Mouse (Mus musculus) heart, postnatal 36 days (tissue): ENCODE measurements around the gene Habp2. TPM values are rescaled to one million over a fixed set of nuclear protein-coding genes. Genes with fewer than 3 reads are reported as not detected.

ENCODE experiments used
- DNase-seq, 2 experiments: peaks; one replicate each; pipeline ENCODE4 v3.0.0; 2021 to 2022
- intact Hi-C: fragments of 180-260 bp; cut with DNase I; formaldehyde crosslinking; loops from one replicate; pipeline ENCODE4 v1.15.1; 2025
- total RNA-seq, 2 experiments: library from RNA; stranded (reverse); gene quantifications; 2 replicates each; pipeline ENCODE4 v1.2.3; 2021

Gene Habp2
- total RNA-seq, 2 experiments from 2014 or later = not detected

GRCm38 (mm10) chr19:56294654-56295399 lies 7.9 kb downstream of the Habp2 start:
- intact Hi-C loops = loop anchor here (2.0 kb wide), 1 partner anchor 40 kb away; no protein-coding TSS in a partner anchor
- DNase-seq = peak; percentile 69 to 78

DNA sequence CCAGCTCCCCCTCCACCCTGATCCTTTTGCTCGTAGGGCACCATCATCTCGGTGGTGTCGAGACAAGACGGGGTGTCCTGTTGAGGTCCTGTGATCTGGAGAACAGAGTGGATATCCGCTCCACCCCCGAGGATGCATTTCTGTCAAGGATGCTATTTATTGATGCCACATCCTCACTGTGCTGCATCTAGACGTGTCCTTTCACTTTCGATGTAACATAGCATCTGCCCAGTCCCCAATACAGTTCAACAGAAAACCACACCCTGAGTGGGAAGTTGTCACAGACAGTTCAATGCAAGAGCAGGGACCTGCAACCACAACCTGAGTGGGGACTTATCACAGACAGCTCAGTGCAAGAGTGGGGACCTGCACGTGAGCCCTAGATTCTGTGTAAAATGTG lies 9.7 kb downstream of the Habp2 start:
- no peak for DNase-seq
- intact Hi-C loops = no loop called here

- intact Hi-C loops = no loop called here
- no peak for DNase-seq
Measured at GRCm38 (mm10) chr19:56297264-56297663, 10.3 kb downstream of the Habp2 start.

DNA sequence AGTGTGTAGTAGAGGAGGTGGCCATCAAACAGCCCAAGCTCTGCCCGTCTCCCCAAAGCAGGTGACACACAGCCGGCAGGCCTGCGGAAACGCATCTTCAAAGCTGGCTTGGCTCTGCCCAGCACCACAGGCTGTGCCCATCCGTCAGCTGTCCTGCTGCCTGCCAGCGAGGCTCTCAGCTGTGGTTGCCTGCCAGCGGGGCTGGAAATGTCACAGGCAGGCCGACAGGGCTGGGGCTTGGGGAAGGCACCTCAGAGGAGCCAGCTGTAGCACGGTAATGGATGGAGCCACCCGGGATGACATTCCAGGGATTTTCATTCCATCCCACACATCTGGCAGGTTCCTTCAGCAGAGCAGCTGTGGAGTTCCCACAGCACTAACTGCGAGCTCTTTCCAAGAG lies 13.9 kb downstream of the Habp2 start:
- intact Hi-C loops = no loop called here
- peak; percentile 25 to 43 for DNase-seq

DNA sequence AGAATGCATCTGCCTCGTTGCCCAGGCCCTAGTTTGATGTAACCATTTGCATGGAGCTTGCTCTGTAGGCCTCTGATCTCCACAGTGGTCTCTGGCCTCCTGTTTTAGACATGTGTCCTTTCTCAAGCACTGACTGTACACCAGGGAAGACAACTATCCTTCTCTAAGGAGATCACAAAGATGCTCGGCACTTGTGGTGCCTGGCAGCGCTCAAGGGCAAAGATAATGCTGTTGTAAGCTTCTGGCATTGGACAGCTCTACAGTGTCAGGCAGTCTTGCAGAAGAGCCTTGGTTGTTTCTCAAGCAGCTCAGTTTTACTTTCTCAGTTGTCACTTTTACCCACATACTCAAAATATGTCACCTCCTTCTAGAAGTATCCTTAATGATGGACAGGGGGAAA lies 29.6 kb downstream of the Habp2 start:
- intact Hi-C loops = no loop called here
- no peak for DNase-seq

GRCm38 (mm10) chr19:56319219-56319618 lies 32.3 kb downstream of the Habp2 start:
- no peak for DNase-seq
- intact Hi-C loops = no loop called here

GRCm38 (mm10) chr19:56319629-56320028 lies 32.7 kb downstream of the Habp2 start:
- intact Hi-C loops = no loop called here
- DNase-seq = no peak

- DNase-seq = no peak
- intact Hi-C loops = no loop called here
Measured at GRCm38 (mm10) chr19:56320186-56320860, 33.4 kb downstream of the Habp2 start.

GRCm38 (mm10) chr19:56321303-56321920 lies 34.5 kb downstream of the Habp2 start:
- intact Hi-C loops = no loop called here
- no peak for DNase-seq

- intact Hi-C loops = no loop called here
- no peak for DNase-seq
Measured at GRCm38 (mm10) chr19:56325676-56326075, 38.7 kb downstream of the Habp2 start.

GRCm38 (mm10) chr19:56326243-56326855 lies 39.4 kb downstream of the Habp2 start:
- intact Hi-C loops = no loop called here
- no peak for DNase-seq

DNA sequence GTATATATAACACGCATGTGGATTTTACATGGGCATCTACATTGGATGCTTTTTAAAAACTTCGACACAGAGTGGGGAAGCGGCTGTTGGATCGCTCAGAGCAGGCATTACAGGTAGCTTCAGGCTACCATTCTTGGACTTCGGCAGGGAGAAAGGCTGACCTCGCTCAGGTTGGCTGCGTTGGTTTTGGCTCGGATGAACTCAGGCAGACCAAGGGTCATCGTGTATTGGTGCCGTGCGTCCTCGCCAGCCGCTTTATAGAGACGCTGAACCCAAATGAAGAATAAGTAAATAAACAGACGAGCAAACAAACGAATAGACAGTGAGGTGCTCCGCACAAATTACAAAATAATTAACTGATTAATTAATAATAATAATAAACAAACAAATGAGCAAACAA lies 49.4 kb downstream of the Habp2 start:
- DNase-seq = no peak
- intact Hi-C loops = no loop called here

- intact Hi-C loops = no loop called here
- DNase-seq = no peak
Measured at GRCm38 (mm10) chr19:56336826-56337225, 49.9 kb downstream of the Habp2 start.

GRCm38 (mm10) chr19:56342006-56342405 lies 55.1 kb downstream of the Habp2 start:
- intact Hi-C loops = no loop called here
- DNase-seq = peak; percentile 58 to 66

GRCm38 (mm10) chr19:56343869-56344563 lies 57.1 kb downstream of the Habp2 start:
- no peak for DNase-seq
- intact Hi-C loops = no loop called here

GRCm38 (mm10) chr19:56346016-56346415 lies 59.1 kb downstream of the Habp2 start:
- no peak for DNase-seq
- intact Hi-C loops = no loop called here

GRCm38 (mm10) chr19:56346750-56347149 lies 59.8 kb downstream of the Habp2 start:
- DNase-seq = no peak
- intact Hi-C loops = no loop called here

DNA sequence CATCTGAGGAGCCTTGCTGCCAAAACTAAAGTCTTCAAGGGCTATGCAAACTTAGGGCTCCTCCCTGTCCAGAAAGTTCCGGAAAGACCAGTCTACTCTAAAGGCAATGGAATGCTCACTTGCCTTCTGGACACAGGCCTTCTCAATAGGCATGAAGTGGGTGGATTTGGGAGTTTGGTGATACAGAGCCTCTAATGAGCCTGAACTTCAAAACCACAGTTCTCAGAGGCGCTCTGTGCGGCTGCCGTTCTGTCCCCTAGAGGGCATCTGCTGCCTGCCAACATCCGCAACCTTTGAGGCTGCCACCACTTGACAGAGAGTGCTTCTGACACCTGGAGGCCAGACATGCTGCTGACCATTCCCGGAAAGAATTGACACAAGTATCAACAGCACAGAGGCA lies 62.4 kb downstream of the Habp2 start:
- intact Hi-C loops = no loop called here
- no peak for DNase-seq

DNA sequence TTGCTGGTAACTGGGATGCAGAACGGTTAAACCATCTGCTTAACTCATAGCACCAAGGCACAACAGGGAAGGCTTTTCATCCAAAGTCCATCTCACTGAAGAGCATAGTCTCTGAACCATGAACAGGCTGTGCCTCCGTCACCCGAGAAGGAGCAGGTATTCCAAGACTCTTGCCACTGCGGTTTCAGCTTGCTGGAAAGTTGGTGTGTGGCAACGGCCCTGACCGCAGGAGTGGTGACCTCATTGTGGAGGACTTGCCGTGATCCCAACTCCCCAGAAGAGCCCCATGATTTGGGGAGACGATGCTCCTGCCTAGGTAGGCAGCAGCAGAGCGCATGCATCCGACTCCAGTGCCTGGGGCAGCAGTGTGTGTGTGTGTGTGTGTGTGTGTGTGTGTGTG lies 66.8 kb downstream of the Habp2 start:
- no peak for DNase-seq
- intact Hi-C loops = no loop called here

DNA sequence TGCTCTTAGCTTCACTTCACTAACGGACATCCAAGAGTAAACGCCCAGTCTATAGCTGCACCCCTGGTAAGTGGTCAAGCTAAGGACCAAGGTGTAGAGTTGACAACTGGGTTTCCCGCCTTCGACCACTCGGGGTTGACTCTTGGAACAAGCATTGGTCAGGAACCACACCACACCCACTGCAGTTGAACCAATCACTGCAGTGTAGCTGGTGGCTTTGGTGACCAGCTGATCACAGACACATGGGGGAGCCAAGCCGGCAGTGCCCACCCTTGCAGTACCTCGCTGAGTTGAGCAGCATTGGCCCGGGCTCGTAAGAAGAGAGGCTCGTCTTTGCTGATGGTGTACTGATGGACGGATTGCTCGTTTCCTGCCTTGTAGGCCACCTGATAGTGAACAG lies 68.3 kb downstream of the Habp2 start:
- no peak for DNase-seq
- intact Hi-C loops = no loop called here
